Mouse (Mus musculus): ENCODE results near the gene P2ry14.

The P2ry14 gene

GRCm38 (mm10) chr3:59153424-59153823, at the start of gene P2ry14:
TSS of gene P2ry14 (minus strand) at chr3:59153618.
- no peak for DNase-seq (ENCODE audit: low read depth, low spot score)

DNA sequence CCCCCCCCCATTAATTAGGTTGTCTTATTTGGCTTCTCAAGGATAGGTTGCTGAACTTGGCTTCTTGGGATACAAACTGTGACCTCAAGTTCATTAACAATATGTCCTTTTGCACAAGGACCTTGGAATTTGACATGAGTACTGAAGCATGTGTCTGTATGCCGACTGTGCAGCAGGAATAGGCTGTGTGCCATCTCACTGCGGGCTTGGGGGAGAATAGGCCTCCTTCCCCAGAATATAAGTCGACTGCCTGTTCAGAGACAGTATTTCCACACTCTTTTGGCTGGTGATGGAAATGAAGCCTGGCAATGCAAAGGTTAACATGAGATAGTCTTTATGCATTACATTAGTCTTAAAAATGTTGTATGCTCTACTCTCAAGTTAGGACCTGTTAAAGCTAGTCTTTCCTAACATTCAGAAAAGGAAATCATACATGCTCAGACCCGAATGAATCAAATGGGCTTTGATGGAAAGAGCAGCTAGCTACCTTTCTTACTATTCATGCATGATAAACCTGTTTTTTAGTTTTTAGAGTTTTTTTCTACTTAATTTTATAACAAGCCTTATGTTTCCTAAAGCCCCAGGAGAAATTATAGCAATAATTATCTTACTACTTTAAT, 44.0 kb upstream of the P2ry14 start:
- DNase-seq (ENCODE audit: low read depth, low spot score), result no peak

- no peak for DNase-seq (ENCODE audit: low read depth, low spot score)
Measured at GRCm38 (mm10) chr3:59194938-59195337, 41.5 kb upstream of the P2ry14 start, which contains the start of gene Gpr87. TSS of gene Gpr87 (minus strand) at chr3:59195104.

GRCm38 (mm10) chr3:59194099-59194498, 40.7 kb upstream of the P2ry14 start:
- no peak for DNase-seq (ENCODE audit: low read depth, low spot score)

DNA sequence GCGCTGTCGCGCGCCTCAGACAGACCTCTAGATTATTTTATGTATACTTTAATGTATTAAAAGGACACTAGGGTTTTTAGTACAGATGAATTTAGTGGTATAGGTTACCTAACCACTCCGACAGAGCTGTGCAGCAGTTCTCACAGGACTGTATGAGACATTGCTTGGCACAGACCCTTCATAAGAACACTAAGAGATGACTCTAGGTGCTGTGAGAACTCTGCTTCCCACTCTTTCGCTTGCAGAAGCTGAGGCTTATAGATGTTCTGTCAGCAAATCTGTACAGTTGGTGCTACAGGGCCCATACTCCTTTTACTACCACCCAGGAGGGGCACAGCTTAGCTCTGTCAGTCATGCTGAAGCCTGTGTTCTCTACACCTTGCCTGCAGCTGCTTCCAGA, 38.3 kb upstream of the P2ry14 start:
- no peak for DNase-seq (ENCODE audit: low read depth, low spot score)

DNA sequence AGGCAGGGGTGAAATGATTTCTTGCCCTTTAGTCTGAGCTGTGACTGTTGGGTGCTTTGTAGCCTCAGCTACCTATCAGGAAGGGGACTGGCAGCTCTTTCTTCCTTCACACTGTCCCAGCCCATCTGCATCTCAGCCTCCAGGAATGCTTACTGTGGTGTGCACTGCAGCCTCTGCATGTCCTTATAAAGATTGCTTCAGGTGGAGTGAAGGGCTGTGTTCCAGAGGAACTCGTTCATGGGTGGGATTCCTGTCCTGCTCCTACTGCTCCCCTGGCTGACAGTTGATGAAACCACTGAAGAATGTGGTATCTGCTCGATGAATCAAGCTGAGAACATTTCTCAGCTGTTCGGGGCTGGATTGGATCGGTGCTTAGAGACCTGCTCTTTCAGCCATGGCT, 33.9 kb upstream of the P2ry14 start:
- DNase-seq (ENCODE audit: low read depth, low spot score), result no peak

- DNase-seq (ENCODE audit: low read depth, low spot score), result no peak
Measured at GRCm38 (mm10) chr3:59185662-59186061, 32.2 kb upstream of the P2ry14 start.

GRCm38 (mm10) chr3:59182129-59182528, 28.7 kb upstream of the P2ry14 start:
- DNase-seq (ENCODE audit: low read depth, low spot score), result no peak

GRCm38 (mm10) chr3:59181134-59181533, 27.7 kb upstream of the P2ry14 start:
- DNase-seq (ENCODE audit: low read depth, low spot score), result no peak

- no peak for DNase-seq (ENCODE audit: low read depth, low spot score)
Measured at GRCm38 (mm10) chr3:59176871-59177270, 23.5 kb upstream of the P2ry14 start.

DNA sequence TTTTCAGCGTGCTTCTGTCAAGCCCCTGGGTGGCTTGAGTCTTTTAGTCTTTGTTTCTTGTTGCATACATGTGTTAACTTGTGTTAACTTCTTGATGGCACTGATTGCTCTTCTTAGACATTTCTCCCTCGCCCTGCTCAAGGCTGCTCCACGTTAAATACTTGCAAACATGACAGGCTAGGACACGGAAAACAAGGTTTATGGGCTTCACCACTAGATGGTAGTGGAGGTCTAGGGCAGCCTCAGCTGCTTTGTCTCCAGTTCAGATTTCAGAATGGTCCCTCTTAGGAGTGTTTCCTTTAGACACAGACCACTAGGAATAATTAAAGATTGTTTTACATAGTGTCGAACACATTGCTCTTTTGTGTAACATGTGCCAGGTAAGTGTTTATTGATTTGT, 21.8 kb upstream of the P2ry14 start:
- DNase-seq (ENCODE audit: low read depth, low spot score), result peak; percentile 46

- DNase-seq (ENCODE audit: low read depth, low spot score), result no peak
Measured at GRCm38 (mm10) chr3:59174426-59175154, 21.2 kb upstream of the P2ry14 start.

GRCm38 (mm10) chr3:59169921-59170627, 16.7 kb upstream of the P2ry14 start:
- no peak for DNase-seq (ENCODE audit: low read depth, low spot score)

DNA sequence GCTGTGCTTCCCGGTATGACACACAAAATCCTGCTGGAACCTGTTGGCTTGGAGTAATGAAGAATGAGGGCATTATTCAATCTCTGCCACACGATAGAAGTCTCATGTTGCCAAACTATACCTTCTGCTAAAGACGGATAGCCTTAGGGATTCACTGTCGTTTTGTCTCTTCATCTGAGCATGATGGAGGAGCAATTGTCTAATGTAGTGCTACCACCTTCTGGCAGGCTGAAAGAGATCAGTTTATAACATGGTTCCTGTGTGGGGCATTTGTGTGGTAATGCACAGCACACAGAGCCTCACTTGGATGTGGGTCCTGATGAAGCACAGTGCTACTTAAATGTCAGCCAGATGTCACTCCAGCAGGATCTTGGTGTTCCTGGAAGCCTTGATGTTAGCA, 15.8 kb upstream of the P2ry14 start:
- no peak for DNase-seq (ENCODE audit: low read depth, low spot score)

DNA sequence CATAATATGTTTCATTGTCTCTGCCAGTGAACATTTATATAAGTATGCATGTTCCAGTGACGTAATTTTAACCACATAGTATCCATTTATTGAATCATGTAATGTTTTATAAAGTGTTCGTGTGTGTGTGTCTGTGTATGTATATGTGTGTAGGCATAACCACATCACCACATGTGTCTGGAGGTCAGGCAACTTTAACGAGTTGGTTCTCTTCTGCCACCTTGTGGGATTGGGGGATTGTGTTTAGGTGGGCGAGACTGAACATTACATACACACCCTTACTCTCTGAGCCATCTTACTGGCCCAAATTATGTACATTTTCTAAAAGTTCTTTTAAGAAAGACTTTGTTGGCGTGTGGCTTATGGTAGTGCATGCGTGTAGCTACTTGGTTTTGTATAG, 15.1 kb upstream of the P2ry14 start:
- no peak for DNase-seq (ENCODE audit: low read depth, low spot score)

- DNase-seq (ENCODE audit: low read depth, low spot score), result no peak
Measured at GRCm38 (mm10) chr3:59167417-59168054, 14.1 kb upstream of the P2ry14 start.

- no peak for DNase-seq (ENCODE audit: low read depth, low spot score)
Measured at GRCm38 (mm10) chr3:59160465-59160864, 7.0 kb upstream of the P2ry14 start.

DNA sequence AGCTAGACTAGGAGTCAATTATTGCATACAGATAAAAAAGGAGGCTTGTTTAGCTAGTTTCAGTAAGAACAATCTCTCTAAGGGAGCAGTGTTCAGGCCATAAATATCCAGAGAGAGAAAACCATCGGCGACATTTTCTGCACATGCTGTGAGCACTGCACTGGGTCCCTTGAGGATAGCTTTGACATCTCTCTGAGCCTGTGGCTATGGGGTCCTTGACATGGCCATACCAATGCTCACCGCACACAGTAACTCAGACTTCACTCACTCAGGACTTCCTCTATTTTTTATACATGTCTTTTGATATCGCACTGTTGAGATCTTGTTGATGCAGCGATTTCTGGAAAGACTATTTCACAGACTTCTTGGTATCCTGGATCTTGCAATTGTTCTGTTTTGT, 3.6 kb upstream of the P2ry14 start:
- no peak for DNase-seq (ENCODE audit: low read depth, low spot score)

DNA sequence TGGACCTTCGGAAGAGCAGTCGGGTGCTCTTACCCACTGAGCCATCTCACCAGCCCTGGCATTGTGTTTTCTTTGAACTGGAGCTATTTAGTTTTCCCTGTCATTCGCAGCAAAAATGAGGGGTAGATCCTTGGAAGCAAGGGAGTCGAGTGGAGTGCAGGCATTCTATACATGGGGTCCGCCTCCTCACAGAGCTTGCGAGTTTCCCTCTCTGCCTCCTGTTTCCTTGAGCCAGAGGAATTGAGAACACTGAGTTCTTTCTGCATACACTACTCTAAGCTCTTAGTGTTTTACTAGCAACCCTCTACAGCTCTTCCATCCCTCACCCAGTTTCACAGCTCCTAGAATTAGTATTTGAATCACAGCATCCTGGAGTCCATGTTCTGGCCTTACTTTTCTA, 2.0 kb upstream of the P2ry14 start:
- no peak for DNase-seq (ENCODE audit: low read depth, low spot score)

GRCm38 (mm10) chr3:59154888-59155287, 1.5 kb upstream of the P2ry14 start:
- no peak for DNase-seq (ENCODE audit: low read depth, low spot score)

DNA sequence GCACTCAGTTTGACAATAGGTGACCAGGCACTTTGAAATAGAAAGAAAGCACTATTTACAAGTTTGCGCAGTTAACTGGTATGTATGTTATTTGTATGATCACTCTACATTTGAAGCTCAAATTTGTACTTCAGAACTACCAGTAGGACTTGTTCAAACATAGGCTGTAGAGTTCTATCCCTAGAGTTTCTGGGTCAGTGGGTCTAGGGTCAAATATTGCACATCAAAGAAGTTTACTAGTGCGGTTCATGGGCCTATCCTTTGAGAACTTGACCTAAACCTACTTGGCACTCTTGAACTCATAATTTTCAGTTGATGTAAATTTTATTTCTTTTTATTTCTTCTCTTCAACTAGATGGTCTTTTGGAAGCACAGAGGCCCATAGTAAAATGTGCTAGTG, 2.8 kb downstream of the P2ry14 start:
- DNase-seq (ENCODE audit: low read depth, low spot score), result no peak

DNA sequence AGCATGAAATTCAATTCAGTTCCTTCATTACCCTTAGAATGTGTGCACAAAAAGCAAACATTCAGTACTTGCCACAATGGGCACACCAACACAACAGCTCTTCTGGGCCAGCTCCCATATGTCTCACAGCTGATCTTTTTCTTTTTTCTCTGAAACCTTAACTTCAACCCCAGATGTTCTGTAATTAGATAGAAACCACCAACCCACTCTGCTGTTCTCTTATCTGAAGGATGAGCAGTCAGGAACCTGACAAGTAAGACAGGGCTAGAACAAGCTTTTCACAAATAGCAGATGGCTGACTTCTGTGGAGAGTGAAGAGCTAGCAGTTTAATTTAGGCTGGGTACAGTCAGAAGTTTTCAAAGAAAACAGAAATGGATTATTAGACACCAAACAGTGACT, 3.8 kb downstream of the P2ry14 start:
- no peak for DNase-seq (ENCODE audit: low read depth, low spot score)

All from embryo, embryonic 11.5 days (tissue).